Mouse (Mus musculus): ENCODE data around the gene C5ar1.

The C5ar1 gene

GRCm38 (mm10) chr7:16285450-16286025 is 26.2 kb upstream of the C5ar1 start:
- no peak for TF ChIP-seq GATA4 (IDR thresholded peaks at IDR 0.05; ENCODE audit: insufficient replicate concordance, low read length)

- TF ChIP-seq GATA4 (IDR thresholded peaks at IDR 0.05; ENCODE audit: insufficient replicate concordance, low read length) = no peak
These were observed 25.6 kb upstream of the C5ar1 start for GRCm38 (mm10) chr7:16284904-16285303.

DNA sequence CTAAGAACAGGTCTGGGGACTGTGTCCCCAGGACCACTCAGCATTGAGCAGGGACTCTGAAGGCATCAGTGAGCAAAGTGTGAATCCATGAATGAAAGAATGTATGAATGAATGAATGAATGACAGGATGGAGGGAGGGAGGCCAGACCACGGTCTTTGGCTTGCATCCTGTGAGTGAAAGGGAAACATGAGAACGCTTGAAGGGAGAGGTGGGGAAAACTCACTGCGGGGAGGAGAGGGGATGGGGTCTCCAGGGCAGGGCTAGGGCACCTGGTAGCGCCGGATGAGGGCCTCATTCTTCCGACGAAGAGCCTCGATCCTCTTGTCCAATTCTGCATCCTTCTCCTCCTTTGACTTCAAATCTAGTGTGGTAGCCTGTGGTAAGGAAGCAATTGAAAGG is 24.7 kb upstream of the C5ar1 start:
- no peak for TF ChIP-seq GATA4 (IDR thresholded peaks at IDR 0.05; ENCODE audit: insufficient replicate concordance, low read length)

- no peak for TF ChIP-seq GATA4 (IDR thresholded peaks at IDR 0.05; ENCODE audit: insufficient replicate concordance, low read length)
These were observed 23.0 kb upstream of the C5ar1 start for GRCm38 (mm10) chr7:16282334-16282733.

DNA sequence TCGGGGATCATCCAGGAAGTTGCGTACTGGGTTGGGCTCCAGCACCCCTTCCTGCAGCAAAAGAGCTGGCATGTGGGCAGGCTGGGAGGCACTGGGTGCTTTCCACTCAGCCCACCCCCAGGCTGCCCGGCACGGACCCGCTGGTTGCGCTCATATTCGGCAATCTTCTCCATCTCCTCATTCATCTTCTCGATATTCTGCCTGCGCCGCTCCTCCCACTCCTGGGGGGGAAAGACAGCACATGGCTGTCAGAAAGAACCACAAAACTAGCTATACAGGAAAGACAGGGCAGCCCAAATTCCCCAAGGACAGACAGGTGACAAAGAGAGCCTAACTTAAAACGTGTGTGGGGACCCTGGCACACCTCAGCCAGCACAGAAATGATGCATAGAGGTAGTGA is 21.4 kb upstream of the C5ar1 start:
- TF ChIP-seq GATA4 (IDR thresholded peaks at IDR 0.05; ENCODE audit: insufficient replicate concordance, low read length) = no peak

DNA sequence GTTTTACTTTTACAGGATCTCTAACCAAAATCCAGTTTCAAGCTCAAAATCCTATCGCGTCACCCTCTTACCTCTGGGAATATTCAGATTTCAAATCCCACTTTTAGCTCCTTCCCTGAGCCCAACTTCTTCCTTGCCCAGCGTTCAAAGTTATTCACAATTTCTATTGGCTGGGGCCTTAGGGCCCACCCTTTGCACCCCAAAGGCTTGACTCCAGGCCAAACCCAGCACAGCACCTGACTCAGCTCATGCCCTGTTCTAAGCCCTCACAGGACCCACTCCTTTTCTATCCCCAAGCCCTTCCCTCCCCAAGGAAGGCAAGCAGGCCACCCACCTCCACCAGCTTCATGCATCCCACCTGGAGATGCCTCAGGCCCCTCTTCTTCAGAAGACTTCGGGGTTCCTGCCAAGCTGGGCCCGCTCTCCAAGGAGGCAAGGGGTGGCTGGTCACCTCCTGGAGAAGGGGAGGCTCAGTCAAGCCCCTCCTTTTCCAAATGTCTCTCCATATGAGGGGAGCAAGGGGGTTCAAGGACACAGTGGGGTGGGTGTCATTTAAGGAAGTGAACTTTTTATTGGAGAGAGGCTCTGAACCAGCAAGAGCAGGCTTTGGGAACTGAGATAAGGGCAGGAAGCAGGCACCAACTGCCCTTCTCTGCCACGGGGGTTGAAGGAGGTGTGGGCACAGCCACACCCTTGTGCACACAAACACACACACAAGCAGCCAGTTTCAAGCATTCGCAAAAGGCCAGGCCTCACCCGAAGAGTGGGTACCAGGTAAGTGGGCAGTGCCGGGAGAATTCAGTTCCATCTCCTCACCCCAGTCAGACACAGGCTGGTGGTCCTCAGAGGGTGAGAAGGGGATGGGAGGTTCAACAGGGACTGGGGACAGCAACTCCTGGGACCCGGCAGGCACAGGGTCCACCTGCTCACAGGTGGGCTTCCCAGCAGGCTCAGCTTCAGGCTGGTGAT is 15.9 kb upstream of the C5ar1 start:
- no peak for TF ChIP-seq GATA4 (IDR thresholded peaks at IDR 0.05; ENCODE audit: insufficient replicate concordance, low read length)

DNA sequence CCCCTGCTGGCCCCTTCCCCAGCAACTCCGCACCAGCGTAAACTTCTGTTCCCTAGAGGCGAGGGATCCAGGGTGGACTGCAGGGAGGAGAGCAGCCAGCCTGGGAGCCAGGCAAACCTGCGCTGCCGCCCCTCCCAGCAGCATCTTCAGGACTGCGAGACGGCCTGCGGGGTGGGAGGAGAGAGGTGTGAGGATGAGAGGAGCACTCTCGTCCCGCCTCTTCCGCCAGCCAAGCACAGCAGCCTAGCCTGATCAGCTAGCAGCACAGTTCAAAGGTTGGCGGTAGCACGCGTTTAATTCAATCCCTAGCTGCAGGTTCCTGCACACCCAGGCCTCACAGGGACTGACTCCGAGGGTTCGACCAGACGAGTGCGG is 14.4 kb upstream of the C5ar1 start:
- no peak for TF ChIP-seq GATA4 (IDR thresholded peaks at IDR 0.05; ENCODE audit: insufficient replicate concordance, low read length)

- TF ChIP-seq GATA4 (IDR thresholded peaks at IDR 0.05; ENCODE audit: insufficient replicate concordance, low read length) = peak; percentile 68; the same call in 1 of the 2 replicates
These were observed 13.9 kb upstream of the C5ar1 start, which contains the start of gene Inafm1 for GRCm38 (mm10) chr7:16273081-16273765. TSS of gene Inafm1 (minus strand) at chr7:16273617.

- no peak for TF ChIP-seq GATA4 (IDR thresholded peaks at IDR 0.05; ENCODE audit: insufficient replicate concordance, low read length)
These were observed 13.3 kb upstream of the C5ar1 start for GRCm38 (mm10) chr7:16272681-16273080.

DNA sequence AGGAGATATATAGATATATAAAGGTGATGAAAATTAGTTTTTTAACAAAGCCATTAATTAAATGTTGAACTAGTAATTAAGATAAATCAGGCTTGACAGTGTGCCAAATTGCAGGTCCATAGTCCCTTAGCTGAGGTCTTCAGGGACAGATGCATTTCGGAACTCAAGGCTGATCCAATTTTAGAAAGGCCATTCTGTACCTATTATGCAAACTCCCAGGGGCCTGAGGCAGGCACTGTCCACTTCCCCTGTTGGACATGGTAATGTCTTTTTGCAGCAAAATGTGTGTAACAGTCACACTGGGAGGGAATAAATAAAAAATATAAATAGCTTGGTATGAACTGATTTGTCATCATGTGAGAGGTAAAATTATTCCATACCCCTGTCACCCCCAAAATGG is 11.8 kb upstream of the C5ar1 start:
- no peak for TF ChIP-seq GATA4 (IDR thresholded peaks at IDR 0.05; ENCODE audit: insufficient replicate concordance, low read length)

DNA sequence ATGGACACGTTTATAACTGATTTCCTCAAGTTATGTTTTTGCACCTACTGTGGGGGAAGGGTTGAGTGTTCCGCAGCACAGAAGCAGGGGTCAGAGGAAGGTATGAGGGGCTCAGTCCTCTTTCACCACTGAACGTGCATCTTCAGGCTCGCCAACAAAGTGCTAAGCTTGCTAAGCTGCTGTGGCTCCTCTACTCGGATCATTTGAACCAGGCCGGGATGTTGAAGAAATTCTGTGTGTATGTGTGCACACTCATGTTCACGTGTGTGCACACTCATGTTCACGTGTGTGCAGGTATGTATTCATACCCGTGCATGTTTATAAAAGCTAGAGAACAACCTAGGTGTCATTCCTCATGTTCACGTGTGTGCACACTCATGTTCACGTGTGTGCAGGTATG is 6.5 kb upstream of the C5ar1 start:
- TF ChIP-seq GATA4 (IDR thresholded peaks at IDR 0.05; ENCODE audit: insufficient replicate concordance, low read length) = no peak

GRCm38 (mm10) chr7:16263843-16264242 is 4.5 kb upstream of the C5ar1 start:
- TF ChIP-seq GATA4 (IDR thresholded peaks at IDR 0.05; ENCODE audit: insufficient replicate concordance, low read length) = no peak

DNA sequence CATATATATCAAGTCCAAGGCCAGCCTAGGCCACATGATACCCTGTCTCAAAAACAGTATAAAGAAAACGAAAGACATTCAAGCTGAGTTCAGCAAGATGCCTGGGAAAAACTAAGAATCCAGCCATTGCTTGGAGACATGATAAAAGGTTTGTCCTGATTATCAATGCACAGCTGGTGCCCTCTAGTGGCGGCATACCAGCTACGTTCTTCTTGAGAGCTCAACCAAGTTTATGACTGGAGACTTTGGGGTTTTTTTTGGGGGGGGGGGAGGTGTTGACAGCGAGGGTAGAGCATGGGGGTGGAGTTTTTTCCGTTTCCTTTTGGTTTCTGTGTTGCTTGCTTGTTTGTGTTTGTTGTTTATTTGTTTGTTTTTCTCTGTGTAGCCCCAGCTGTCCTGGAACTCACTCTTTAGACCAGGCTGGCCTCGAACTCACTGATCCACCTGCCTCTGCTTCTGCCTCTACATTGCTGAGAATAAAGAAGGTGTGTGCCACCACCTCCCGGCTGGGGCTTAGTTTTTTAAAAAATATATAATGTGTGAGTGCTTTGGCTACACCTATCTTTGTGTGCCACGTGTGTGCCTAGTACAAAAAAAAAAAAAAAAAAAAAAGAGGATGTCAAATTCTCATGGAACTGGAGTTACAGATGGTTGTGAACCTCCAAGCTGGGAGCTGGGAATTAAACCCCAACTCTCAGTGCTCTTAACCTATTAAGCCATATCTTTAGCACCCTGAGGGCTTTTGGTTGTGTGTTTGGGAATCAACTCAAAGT is 3.9 kb upstream of the C5ar1 start:
- peak; percentile 44; the same call in 1 of the 2 replicates for TF ChIP-seq GATA4 (IDR thresholded peaks at IDR 0.05; ENCODE audit: insufficient replicate concordance, low read length)

GRCm38 (mm10) chr7:16261097-16261496 is 1.8 kb upstream of the C5ar1 start:
- TF ChIP-seq GATA4 (IDR thresholded peaks at IDR 0.05; ENCODE audit: insufficient replicate concordance, low read length) = peak; percentile 18; the same call in 1 of the 2 replicates

GRCm38 (mm10) chr7:16257830-16258229 is 1.5 kb downstream of the C5ar1 start:
- TF ChIP-seq GATA4 (IDR thresholded peaks at IDR 0.05; ENCODE audit: insufficient replicate concordance, low read length) = no peak
